In the genomic region with DNA sequence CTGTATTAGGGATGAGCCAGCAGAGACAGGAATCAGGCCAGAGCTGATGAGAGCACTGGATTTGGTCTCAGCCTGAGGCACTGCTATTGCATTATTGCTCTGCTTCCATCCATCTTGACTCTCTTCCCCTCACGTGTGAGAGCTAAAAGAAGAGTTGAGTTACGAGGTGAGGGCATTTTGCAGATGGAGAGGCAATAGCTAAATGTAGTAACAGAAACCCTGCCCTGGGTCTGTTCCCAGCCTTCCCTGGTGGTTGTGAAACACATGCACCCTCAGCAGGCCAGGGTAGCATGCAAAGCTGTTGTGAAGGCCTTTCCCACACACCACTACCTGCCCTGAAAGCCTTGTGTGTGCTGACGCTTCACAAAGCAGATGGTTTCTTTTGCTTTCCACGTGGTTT, we compare ENCODE assay signal across 14 mouse cellular contexts.
A peak's percentile ranks its signal among the peaks of the same experiment; 100 is the strongest.
DNase-seq lines count a peak whose midpoint lies in the region; ATAC-seq and TF ChIP-seq lines count a peak whose summit lies in the region.
"Had no signal": no experiment of that assay in that cellular context is flagged by ENCODE, and none has a peak within 500 bp of the region (broad histone marks: within the 10 kb centered on the region; RNA-seq: fewer than 3 reads in every experiment).

No protein-coding gene starts in this region.

- H3K27ac ChIP-seq in heart, embryonic 12.5 days (ENCODE audit: poor library complexity, severe bottlenecking) = 0 out of 2 replicates have a peak overlapping the region, but pooled peaks have one; percentile 2
- H3K27ac ChIP-seq in stomach, embryonic 14.5 days (ENCODE audit: low read length) = peak overlapping the region; percentile 29; the same call in 1 of the 2 replicates
- H3K27ac ChIP-seq in stomach, postnatal 0 days (replicated peaks) = no peak overlapping the region; the same call in 1 of the 2 replicates
- H3K27ac ChIP-seq: forebrain, embryonic 10.5 days; left cerebral cortex, adult 2 months; midbrain, embryonic 10.5 days had no signal

- intact Hi-C loops in heart, postnatal 10 days (cut with DNase I) = no loop called here

- peak; percentile 38 for DNase-seq in adrenal gland, postnatal 14 days
- DNase-seq in adrenal gland, postnatal 25 days = no peak
- no peak for DNase-seq in heart, postnatal 10 days
- no peak for DNase-seq in stomach, postnatal 0 days (ENCODE audit: low spot score)
- DNase-seq in embryo, embryonic 10 days (ENCODE audit: low spot score) = no peak
- no peak for DNase-seq in thymus, postnatal 0 days (ENCODE audit: low spot score)
- DNase-seq: right cerebral cortex, postnatal 4 days; thymus, postnatal 14 days had no signal

- TF ChIP-seq CTCF in stomach, postnatal 0 days (IDR thresholded peaks at IDR 0.05; ENCODE audit: low read depth) = no peak

- no peaks in the 10 kb centered on the region for H3K36me3 ChIP-seq in heart, embryonic 12.5 days
- H3K36me3 ChIP-seq in stomach, embryonic 14.5 days (ENCODE audit: control insufficient read depth, insufficient read depth, low read length) = no peaks in the 10 kb centered on the region
- no peaks in the 10 kb centered on the region for H3K36me3 ChIP-seq in stomach, postnatal 0 days (ENCODE audit: control insufficient read depth, insufficient read depth, low read length)
- H3K36me3 ChIP-seq: forebrain, embryonic 10.5 days; hindbrain, embryonic 13.5 days; midbrain, embryonic 10.5 days had no signal

- H3K9me3 ChIP-seq in heart, embryonic 12.5 days (replicated peaks) = no peaks in the 10 kb centered on the region
- no peaks in the 10 kb centered on the region for H3K9me3 ChIP-seq in stomach, embryonic 14.5 days (ENCODE audit: control insufficient read depth, low read depth, low read length)
- no peaks in the 10 kb centered on the region for H3K9me3 ChIP-seq in stomach, postnatal 0 days (ENCODE audit: control insufficient read depth, low read length)
- H3K9me3 ChIP-seq: forebrain, embryonic 10.5 days; hindbrain, embryonic 13.5 days; midbrain, embryonic 10.5 days had no signal

- H3K9ac ChIP-seq in heart, embryonic 12.5 days = no peak overlapping the region
- H3K9ac ChIP-seq in stomach, embryonic 14.5 days (replicated peaks; ENCODE audit: low read depth, low read length) = no peak overlapping the region
- no peak overlapping the region for H3K9ac ChIP-seq in stomach, postnatal 0 days (ENCODE audit: low read length)
- H3K9ac ChIP-seq: hindbrain, embryonic 13.5 days had no signal

- 67% methylated on average over 4 of the region's 4 CpGs for WGBS in heart, embryonic 12.5 days
- WGBS in stomach, embryonic 14.5 days = 66% methylated on average over 4 of the region's 4 CpGs
- 54% methylated on average over 4 of the region's 4 CpGs for WGBS in stomach, postnatal 0 days

- no peak overlapping the region for H3K4me3 ChIP-seq in heart, embryonic 12.5 days
- H3K4me3 ChIP-seq in stomach, embryonic 14.5 days (ENCODE audit: low read depth, low read length) = no peak overlapping the region
- H3K4me3 ChIP-seq in stomach, postnatal 0 days (ENCODE audit: low read depth, low read length) = no peak overlapping the region
- H3K4me3 ChIP-seq: forebrain, embryonic 10.5 days; hindbrain, embryonic 13.5 days; left cerebral cortex, adult 2 months; midbrain, embryonic 10.5 days had no signal

- no peak for TF ChIP-seq EP300 in stomach, postnatal 0 days (optimal IDR thresholded peaks at IDR 0.05)

- no peak overlapping the region for H3K4me2 ChIP-seq in heart, embryonic 12.5 days
- no peak overlapping the region for H3K4me2 ChIP-seq in stomach, embryonic 14.5 days (replicated peaks; ENCODE audit: low read depth, low read length)
- no peak overlapping the region for H3K4me2 ChIP-seq in stomach, postnatal 0 days (replicated peaks; ENCODE audit: low read depth)
- H3K4me2 ChIP-seq: hindbrain, embryonic 13.5 days had no signal

- peaks cover 48% of the 10 kb centered on the region for H3K4me1 ChIP-seq in heart, embryonic 12.5 days (replicated peaks)
- H3K4me1 ChIP-seq in stomach, embryonic 14.5 days (ENCODE audit: control insufficient read depth, insufficient read depth, low read length) = 0 out of 2 replicates have a peak, but pooled peaks cover 8% of the 10 kb centered on the region
- no peaks in the 10 kb centered on the region for H3K4me1 ChIP-seq in stomach, postnatal 0 days (replicated peaks; ENCODE audit: control insufficient read depth, insufficient read depth)
- H3K4me1 ChIP-seq: forebrain, embryonic 10.5 days; midbrain, embryonic 10.5 days had no signal

- H3K27me3 ChIP-seq in heart, embryonic 12.5 days (replicated peaks) = no peaks in the 10 kb centered on the region
- no peaks in the 10 kb centered on the region for H3K27me3 ChIP-seq in stomach, embryonic 14.5 days (ENCODE audit: control insufficient read depth, insufficient read depth, low read length)
- H3K27me3 ChIP-seq in stomach, postnatal 0 days (ENCODE audit: control insufficient read depth, insufficient read depth, low read length) = no peaks in the 10 kb centered on the region
- H3K27me3 ChIP-seq: hindbrain, embryonic 13.5 days had no signal

- ATAC-seq in heart, embryonic 12.5 days (ENCODE audit: insufficient number of reproducible peaks, low FRiP score) = no peak
- no peak for ATAC-seq in stomach, embryonic 14.5 days (ENCODE audit: insufficient number of reproducible peaks, insufficient read depth, low FRiP score, low read depth)
- ATAC-seq in stomach, postnatal 0 days (ENCODE audit: low FRiP score, low TSS enrichment) = no peak
